Mouse (Mus musculus): ENCODE data around the gene Alkbh1. TPM values are rescaled to one million over a fixed set of nuclear protein-coding genes. Genes with fewer than 3 reads are reported as not detected.

Gene Alkbh1
- polyA plus RNA-seq, 1 experiment = 11.2 TPM

GRCm38 (mm10) chr12:87419974-87420485 is 23.8 kb downstream of the Alkbh1 start:
- TF ChIP-seq POLR2A (IDR thresholded peaks at IDR 0.05; ENCODE audit: borderline replicate concordance, low read depth, low read length) (no peak), CTCF (IDR thresholded peaks at IDR 0.05; ENCODE audit: low read depth, low read length) (no peak)
- Histone ChIP-seq H3K27ac (ENCODE audit: insufficient read depth, low read depth, low read length) (no peak overlapping the region), H3K4me3 (ENCODE audit: insufficient read depth, low read length) (no peak overlapping the region), H3K4me1 (ENCODE audit: control insufficient read depth, insufficient read depth, low read length) (peaks cover 16% of the 10 kb centered on the region)

GRCm38 (mm10) chr12:87418921-87419320 is 24.9 kb downstream of the Alkbh1 start:
- H3K27ac ChIP-seq (ENCODE audit: insufficient read depth, low read depth, low read length) = no peak overlapping the region
- no peak overlapping the region for H3K4me3 ChIP-seq (ENCODE audit: insufficient read depth, low read length)
- peaks cover 27% of the 10 kb centered on the region for H3K4me1 ChIP-seq (ENCODE audit: control insufficient read depth, insufficient read depth, low read length)
- TF ChIP-seq POLR2A (IDR thresholded peaks at IDR 0.05; ENCODE audit: borderline replicate concordance, low read depth, low read length) = no peak
- TF ChIP-seq CTCF (IDR thresholded peaks at IDR 0.05; ENCODE audit: low read depth, low read length) = no peak

- no peak overlapping the region for H3K4me3 ChIP-seq (ENCODE audit: insufficient read depth, low read length)
- TF ChIP-seq CTCF (IDR thresholded peaks at IDR 0.05; ENCODE audit: low read depth, low read length) = peak; percentile 78
- no peak for TF ChIP-seq POLR2A (IDR thresholded peaks at IDR 0.05; ENCODE audit: borderline replicate concordance, low read depth, low read length)
- H3K27ac ChIP-seq (ENCODE audit: insufficient read depth, low read depth, low read length) = no peak overlapping the region
- peaks cover 30% of the 10 kb centered on the region for H3K4me1 ChIP-seq (ENCODE audit: control insufficient read depth, insufficient read depth, low read length)
These were observed 27.1 kb downstream of the Alkbh1 start for GRCm38 (mm10) chr12:87416690-87417089.

DNA sequence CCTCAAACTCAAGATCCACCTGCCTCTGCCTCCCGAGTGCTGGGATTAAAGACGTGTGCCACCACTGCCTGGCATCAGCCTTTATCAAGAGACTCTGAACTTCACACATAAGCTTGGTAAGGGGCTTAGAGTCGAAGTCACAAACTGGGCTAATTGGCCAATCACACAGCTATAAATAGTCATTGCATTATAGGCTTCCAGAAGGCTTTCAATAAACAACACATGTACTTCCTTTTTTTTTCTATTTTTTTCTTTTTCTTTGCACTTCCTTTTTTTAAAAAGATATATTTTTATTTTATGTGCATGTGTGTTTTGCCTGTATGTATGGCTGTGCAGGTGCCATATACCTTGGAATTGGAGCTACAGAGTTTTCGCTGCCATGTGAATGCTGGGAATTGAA is 28.5 kb downstream of the Alkbh1 start:
- peaks cover 34% of the 10 kb centered on the region for H3K4me1 ChIP-seq (ENCODE audit: control insufficient read depth, insufficient read depth, low read length)
- H3K4me3 ChIP-seq (ENCODE audit: insufficient read depth, low read length) = no peak overlapping the region
- TF ChIP-seq POLR2A (IDR thresholded peaks at IDR 0.05; ENCODE audit: borderline replicate concordance, low read depth, low read length) (no peak), CTCF (IDR thresholded peaks at IDR 0.05; ENCODE audit: low read depth, low read length) (no peak)
- peak overlapping the region; percentile 80 for H3K27ac ChIP-seq (ENCODE audit: insufficient read depth, low read depth, low read length)

DNA sequence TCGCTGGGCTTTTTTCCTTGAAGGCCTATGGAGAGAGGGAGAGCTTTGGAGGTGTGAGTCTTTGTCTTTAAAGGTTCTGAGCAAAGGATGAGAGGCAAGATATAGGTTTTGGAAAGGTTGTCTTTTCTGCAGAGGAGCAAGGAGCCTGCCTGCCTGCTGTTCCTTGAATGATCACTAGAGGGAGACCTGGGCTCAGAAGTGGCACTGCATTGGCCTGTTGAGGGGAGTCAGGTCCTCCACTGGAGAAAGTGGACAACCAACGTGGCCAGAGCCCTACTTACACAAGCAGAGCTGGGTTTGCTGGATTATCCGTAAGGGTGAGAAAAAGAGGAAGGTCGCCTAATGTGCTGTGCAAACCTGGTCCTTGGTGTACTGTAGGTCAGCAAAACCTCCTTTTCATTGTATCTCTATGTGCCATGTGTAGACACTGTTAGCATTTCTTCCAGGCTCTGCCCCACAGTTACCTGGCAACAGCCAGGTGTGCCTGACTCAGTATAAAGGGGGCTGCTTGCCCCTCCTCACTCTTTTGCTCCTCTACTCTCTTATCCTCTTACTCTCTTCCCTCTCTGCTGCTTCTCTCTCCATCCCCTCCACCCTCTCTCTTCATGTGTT is 30.5 kb downstream of the Alkbh1 start:
- peaks cover 42% of the 10 kb centered on the region for H3K4me1 ChIP-seq (ENCODE audit: control insufficient read depth, insufficient read depth, low read length)
- H3K27ac ChIP-seq (ENCODE audit: insufficient read depth, low read depth, low read length) = no peak overlapping the region
- TF ChIP-seq POLR2A (IDR thresholded peaks at IDR 0.05; ENCODE audit: borderline replicate concordance, low read depth, low read length) (no peak), CTCF (IDR thresholded peaks at IDR 0.05; ENCODE audit: low read depth, low read length) (peak; percentile 57)
- H3K4me3 ChIP-seq (ENCODE audit: insufficient read depth, low read length) = no peak overlapping the region

DNA sequence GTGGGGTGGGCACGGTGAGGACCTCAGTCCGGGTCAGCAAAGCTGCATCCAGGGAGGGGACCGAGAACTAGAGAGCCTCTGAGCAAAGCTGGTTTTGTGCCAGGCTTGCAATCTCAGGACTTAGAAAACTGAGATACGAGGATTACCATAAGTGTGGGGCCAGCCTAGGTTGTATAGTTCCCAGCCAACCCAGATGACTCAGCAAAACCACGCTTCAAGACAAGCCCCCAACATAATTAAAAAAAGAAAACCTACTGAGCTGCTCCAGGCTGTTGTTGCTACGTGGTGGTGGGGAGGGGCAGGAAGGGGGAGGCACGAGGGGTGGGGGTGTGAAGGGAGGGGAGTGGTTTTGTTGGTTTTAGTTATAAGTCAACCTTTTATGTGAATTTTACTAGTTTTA is 32.8 kb downstream of the Alkbh1 start:
- H3K4me1 ChIP-seq (ENCODE audit: control insufficient read depth, insufficient read depth, low read length) = peaks cover 49% of the 10 kb centered on the region
- TF ChIP-seq POLR2A (IDR thresholded peaks at IDR 0.05; ENCODE audit: borderline replicate concordance, low read depth, low read length) = no peak
- TF ChIP-seq CTCF (IDR thresholded peaks at IDR 0.05; ENCODE audit: low read depth, low read length) = no peak
- no peak overlapping the region for H3K27ac ChIP-seq (ENCODE audit: insufficient read depth, low read depth, low read length)
- no peak overlapping the region for H3K4me3 ChIP-seq (ENCODE audit: insufficient read depth, low read length)

DNA sequence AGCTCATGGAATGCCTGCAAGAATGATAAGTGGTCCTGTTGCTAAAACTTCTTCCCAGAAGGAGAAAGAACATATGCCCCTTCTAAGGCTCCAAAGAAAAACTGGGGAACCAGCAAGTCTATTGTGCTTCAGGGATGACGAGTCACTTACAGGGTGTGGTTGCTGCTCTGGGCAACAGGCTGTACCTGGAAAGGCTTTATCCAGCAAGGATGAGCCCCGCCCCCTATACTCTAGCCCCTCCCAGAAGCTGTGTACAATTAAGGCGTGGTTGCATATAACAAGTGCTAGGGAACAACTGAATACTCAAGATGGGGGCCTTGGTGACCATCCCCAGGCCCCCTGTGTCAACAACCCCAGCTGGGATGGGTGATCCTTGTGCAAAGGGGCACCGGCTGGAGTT is 34.7 kb downstream of the Alkbh1 start:
- Histone ChIP-seq H3K4me1 (ENCODE audit: control insufficient read depth, insufficient read depth, low read length) (peaks cover 36% of the 10 kb centered on the region), H3K27ac (ENCODE audit: insufficient read depth, low read depth, low read length) (no peak overlapping the region), H3K4me3 (ENCODE audit: insufficient read depth, low read length) (no peak overlapping the region)
- TF ChIP-seq POLR2A (IDR thresholded peaks at IDR 0.05; ENCODE audit: borderline replicate concordance, low read depth, low read length) (no peak), CTCF (IDR thresholded peaks at IDR 0.05; ENCODE audit: low read depth, low read length) (no peak)

DNA sequence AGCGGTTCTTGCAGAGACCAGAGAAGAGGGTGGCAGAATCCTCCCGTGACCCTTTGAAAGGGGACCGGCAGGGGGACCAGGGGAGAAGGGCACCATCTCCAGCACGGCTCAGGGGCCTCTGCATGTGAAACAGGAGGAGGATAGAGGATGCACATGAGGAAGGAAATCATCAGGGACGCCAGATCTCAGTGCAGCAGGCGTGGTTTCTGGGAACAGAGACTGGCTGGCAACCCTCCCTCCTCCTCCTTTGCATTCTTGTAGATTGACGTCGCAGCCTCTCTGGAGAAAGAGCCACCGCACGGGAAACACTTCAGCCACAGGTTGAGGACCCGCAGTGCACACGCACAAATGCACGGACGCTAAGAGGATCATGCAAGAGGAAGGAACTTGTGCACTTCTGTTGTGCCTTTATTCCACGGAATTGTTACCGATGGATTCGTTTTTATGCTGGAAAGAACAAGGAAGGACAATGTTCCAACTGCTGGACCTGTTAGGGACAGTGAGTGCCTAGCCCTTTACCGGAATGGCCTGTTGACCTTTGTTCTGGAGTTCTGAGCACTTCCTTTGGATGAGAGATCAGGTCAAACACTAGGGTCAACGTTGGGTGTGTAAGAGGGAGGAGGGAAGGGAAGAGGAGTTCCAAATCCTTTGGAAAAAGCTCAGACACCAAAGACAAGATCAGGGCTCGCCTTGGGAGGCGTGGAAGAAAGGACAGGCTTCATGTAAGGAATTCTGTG is 35.8 kb downstream of the Alkbh1 start:
- Histone ChIP-seq H3K27ac (ENCODE audit: insufficient read depth, low read depth, low read length) (peak overlapping the region; percentile 93), H3K4me3 (ENCODE audit: insufficient read depth, low read length) (peak overlapping the region; percentile 53), H3K4me1 (ENCODE audit: control insufficient read depth, insufficient read depth, low read length) (peaks cover 30% of the 10 kb centered on the region)
- TF ChIP-seq CTCF (IDR thresholded peaks at IDR 0.05; ENCODE audit: low read depth, low read length) = no peak
- TF ChIP-seq POLR2A (IDR thresholded peaks at IDR 0.05; ENCODE audit: borderline replicate concordance, low read depth, low read length) = no peak

DNA sequence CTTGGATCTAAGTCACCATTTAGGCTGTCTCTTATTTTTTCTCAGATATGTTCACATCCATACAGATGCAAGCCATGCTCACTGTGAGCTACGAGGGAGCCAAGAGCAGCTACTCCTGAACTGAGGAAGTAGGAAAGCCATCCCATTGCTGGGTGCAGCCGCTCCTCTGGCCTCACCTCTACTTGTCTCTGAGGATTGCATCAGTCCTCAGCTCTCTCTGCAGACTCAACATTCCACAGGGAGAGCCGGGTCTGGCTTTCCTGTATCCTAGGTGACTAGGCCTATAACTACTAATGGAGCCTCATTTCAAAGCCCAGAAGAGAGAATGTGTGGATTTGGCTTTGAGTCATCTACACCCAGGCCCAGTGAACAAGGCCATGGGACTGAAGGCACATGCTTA is 38.1 kb downstream of the Alkbh1 start:
- TF ChIP-seq POLR2A (IDR thresholded peaks at IDR 0.05; ENCODE audit: borderline replicate concordance, low read depth, low read length) (no peak), CTCF (IDR thresholded peaks at IDR 0.05; ENCODE audit: low read depth, low read length) (no peak)
- Histone ChIP-seq H3K4me1 (ENCODE audit: control insufficient read depth, insufficient read depth, low read length) (peaks cover 30% of the 10 kb centered on the region), H3K27ac (ENCODE audit: insufficient read depth, low read depth, low read length) (no peak overlapping the region), H3K4me3 (ENCODE audit: insufficient read depth, low read length) (no peak overlapping the region)

DNA sequence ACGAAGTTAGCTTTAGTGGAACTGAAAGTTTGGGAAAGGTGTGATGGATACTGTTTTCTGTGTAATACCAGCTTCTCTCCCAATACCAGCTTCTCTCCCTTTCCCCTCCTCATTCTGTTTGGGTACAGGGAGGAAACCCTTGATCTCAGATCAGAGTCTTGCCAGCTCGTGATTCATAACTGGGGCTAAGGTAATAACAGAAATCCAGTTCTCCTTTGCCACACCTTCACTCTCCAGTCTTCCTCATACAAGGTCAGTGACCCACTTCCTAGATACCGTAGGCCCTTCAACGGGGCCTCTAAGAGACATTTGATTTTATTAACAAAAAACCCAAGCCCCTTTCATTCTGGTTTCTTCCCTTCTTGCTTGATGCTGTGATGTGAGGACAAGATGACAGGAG is 38.7 kb downstream of the Alkbh1 start:
- H3K27ac ChIP-seq (ENCODE audit: insufficient read depth, low read depth, low read length) = no peak overlapping the region
- TF ChIP-seq CTCF (IDR thresholded peaks at IDR 0.05; ENCODE audit: low read depth, low read length) (no peak), POLR2A (IDR thresholded peaks at IDR 0.05; ENCODE audit: borderline replicate concordance, low read depth, low read length) (no peak)
- no peak overlapping the region for H3K4me3 ChIP-seq (ENCODE audit: insufficient read depth, low read length)
- peaks cover 30% of the 10 kb centered on the region for H3K4me1 ChIP-seq (ENCODE audit: control insufficient read depth, insufficient read depth, low read length)
